Mouse (Mus musculus): ENCODE data around the gene Mllt11. TPM values are rescaled to one million over a fixed set of nuclear protein-coding genes. Genes with fewer than 3 reads are reported as not detected.

The Mllt11 gene
- total RNA-seq (2017): 6.2 to 18.2 TPM (median 9.1 TPM) in 3 replicates

- ATAC-seq (replicated peaks; ENCODE audit: insufficient number of reproducible peaks, low FRiP score, low TSS enrichment, poor library complexity, severe bottlenecking): no peak
These were observed at the start of gene Mllt11 for GRCm38 (mm10) chr3:95231298-95232221. Gene Mllt11 (minus strand): TSS chr3:95232171.

DNA sequence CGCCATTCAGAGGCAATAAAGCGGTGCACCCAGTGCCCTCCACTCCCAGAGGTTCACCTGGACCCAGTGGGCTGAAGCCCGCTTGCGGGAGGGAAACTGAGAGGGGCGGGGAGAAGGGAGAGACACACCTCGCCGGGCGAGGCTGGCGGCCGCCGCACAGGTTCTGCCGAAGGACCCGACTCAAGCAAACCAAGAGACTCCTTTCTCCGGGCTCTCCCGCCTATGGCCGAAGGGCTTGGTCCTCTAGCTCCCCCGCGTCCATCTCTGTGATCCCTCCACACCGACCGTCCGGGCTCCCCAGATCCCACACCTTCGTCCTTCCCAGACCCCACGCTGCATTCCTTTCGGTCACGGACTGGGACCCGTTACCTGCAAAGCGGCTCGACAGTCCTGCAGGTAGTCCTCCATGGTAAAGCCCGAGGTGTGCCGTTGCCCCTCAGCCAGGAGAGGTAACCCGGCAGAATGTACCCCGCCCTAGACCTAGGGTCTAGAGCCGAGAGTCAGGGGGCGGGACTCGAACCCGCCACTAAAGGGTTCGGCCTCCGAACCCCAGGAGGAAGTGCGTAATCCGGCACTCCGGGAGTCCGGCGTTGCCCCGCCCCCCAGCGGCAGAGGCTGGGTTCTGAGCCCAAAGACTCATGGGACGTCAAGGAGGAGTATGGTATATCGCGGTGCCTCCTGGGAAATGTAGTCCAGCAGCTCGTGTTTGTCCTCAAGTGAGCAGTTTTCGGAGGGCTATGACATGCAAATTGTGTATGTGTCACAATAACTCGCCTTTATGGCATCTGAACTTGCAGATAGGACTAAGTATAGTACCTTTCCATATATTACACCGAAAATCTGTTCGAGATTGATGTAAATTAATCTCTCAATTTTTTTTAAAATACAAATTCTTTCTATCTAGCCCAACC, 49.5 kb upstream of the Mllt11 start, which contains the start of the genes Mindy1 and Prune1:
Gene Mindy1, plus strand, starts transcription at position 130 of the 911 bp plus-strand sequence.
Gene Prune1, minus strand, starts transcription at position 861 of the 911 bp plus-strand sequence.
- ATAC-seq (replicated peaks; ENCODE audit: insufficient number of reproducible peaks, low FRiP score, low TSS enrichment, poor library complexity, severe bottlenecking): peak; percentile 89

- no peak for ATAC-seq (replicated peaks; ENCODE audit: insufficient number of reproducible peaks, low FRiP score, low TSS enrichment, poor library complexity, severe bottlenecking)
These were observed 48.8 kb upstream of the Mllt11 start for GRCm38 (mm10) chr3:95280747-95281146.

DNA sequence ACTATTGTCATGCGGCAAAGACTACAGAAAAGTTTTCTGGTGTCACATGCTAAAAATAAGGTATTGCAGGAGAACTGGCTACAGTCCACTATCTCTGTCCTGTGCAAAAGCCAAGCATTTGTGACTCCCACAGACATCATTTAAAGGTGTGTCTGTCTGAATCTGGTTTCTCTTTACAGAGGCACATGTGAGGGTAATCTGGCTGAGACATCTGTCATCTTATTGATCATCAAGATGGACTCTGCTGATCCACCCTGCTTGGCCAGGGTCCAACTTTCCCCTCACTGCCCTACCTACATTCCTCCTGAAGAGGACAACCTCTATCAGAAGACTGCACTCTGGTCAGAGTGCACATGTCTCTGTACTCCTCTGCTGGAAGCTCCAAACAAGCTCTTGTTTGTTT, 45.2 kb upstream of the Mllt11 start:
- ATAC-seq (replicated peaks; ENCODE audit: insufficient number of reproducible peaks, low FRiP score, low TSS enrichment, poor library complexity, severe bottlenecking): no peak

DNA sequence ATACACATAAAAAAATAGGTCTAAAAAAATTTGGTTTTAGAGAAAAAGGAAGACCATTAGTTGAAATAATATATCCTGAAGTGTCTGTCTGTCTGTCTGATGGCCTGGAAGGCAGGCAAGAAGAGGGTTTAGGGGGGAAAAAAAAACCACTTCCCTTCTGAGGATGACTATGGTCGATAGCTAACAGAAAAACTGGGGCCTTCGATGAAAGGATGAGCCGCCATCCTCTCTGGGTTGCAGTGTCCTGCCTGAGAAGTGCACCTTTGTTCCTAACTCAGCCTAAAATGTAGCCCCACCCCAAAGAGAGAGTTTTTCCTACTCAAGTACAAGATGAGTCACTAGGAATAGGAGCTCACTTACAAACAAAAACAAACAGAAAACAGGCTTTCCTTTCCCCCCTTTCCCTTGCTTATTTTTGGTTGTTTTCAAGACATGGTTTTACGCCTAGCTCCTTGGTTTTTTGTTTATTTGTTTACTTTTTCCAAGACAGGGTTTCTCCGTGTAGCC, 44.5 kb upstream of the Mllt11 start:
- ATAC-seq (replicated peaks; ENCODE audit: insufficient number of reproducible peaks, low FRiP score, low TSS enrichment, poor library complexity, severe bottlenecking): no peak

- no peak for ATAC-seq (replicated peaks; ENCODE audit: insufficient number of reproducible peaks, low FRiP score, low TSS enrichment, poor library complexity, severe bottlenecking)
These were observed 43.2 kb upstream of the Mllt11 start for GRCm38 (mm10) chr3:95275161-95275560.

- no peak for ATAC-seq (replicated peaks; ENCODE audit: insufficient number of reproducible peaks, low FRiP score, low TSS enrichment, poor library complexity, severe bottlenecking)
These were observed 42.5 kb upstream of the Mllt11 start for GRCm38 (mm10) chr3:95274453-95274852.

GRCm38 (mm10) chr3:95273471-95273870, 41.5 kb upstream of the Mllt11 start:
- ATAC-seq (replicated peaks; ENCODE audit: insufficient number of reproducible peaks, low FRiP score, low TSS enrichment, poor library complexity, severe bottlenecking): no peak

DNA sequence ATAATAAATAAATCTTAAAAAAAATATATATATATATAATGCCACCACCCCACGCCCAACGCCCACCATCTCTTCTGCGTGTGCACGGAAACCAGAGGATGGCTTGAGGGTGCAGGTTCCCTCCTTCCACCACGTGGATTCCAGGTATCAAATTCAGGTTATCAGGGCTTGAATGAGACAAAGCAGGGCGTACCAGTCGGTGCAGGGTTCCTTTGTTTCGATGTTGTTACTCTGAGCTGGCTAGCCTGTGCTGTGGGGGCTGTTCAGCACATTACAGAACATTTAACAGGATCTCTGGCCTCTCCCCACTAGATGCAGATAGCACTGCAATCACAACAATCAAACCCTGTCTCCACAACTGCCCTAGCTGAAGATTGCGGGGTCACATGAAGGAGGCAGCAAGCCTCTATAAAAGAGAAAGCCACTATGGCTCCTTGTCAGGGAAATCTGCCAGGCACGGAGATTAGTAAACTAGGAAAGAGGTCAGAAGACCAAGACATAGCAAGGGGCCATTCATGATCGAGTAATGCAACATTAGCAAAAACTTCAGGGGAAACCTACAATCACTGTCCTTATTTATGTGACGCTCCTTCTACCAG, 38.9 kb upstream of the Mllt11 start:
- no peak for ATAC-seq (replicated peaks; ENCODE audit: insufficient number of reproducible peaks, low FRiP score, low TSS enrichment, poor library complexity, severe bottlenecking)

DNA sequence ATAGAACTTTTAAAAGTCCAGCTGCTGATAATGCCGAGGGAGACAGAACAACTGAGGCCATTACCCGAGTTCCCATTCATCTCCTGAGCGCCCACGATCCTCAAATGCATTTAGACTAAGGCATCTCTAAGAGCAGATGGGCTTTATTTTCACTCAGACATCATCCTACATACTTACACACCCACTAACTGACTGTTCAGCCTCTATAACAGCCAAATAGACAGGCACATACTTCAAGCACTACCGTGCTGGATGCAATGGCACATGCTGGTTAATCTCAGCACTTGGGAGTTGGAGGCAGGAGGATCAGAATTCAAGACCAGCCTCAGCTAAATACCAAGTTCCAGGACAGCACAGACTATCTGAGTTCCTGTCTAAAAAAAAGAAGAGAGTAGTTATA, 37.8 kb upstream of the Mllt11 start:
- no peak for ATAC-seq (replicated peaks; ENCODE audit: insufficient number of reproducible peaks, low FRiP score, low TSS enrichment, poor library complexity, severe bottlenecking)

- ATAC-seq (replicated peaks; ENCODE audit: insufficient number of reproducible peaks, low FRiP score, low TSS enrichment, poor library complexity, severe bottlenecking): no peak
These were observed 35.9 kb upstream of the Mllt11 start for GRCm38 (mm10) chr3:95267855-95268254.

GRCm38 (mm10) chr3:95266052-95266451, 34.1 kb upstream of the Mllt11 start:
- ATAC-seq (replicated peaks; ENCODE audit: insufficient number of reproducible peaks, low FRiP score, low TSS enrichment, poor library complexity, severe bottlenecking): no peak

DNA sequence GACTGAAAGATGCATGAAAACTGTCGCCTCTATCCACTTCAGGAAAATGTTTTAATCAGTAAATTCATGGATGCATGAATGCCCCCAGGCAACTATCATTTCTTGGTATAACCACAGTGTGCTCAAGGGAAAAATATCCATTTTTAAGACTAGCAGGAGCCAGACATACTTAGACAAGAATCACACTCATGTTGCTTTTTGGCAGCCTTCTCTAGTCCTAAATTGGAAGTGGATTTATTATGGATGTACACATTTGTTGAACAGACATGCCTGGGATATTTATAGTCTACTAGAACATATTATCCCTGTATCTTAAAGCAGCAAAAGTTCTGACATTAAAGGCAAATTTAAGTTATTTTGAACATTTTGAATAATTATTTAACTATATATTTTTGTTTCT, 32.8 kb upstream of the Mllt11 start:
- no peak for ATAC-seq (replicated peaks; ENCODE audit: insufficient number of reproducible peaks, low FRiP score, low TSS enrichment, poor library complexity, severe bottlenecking)

DNA sequence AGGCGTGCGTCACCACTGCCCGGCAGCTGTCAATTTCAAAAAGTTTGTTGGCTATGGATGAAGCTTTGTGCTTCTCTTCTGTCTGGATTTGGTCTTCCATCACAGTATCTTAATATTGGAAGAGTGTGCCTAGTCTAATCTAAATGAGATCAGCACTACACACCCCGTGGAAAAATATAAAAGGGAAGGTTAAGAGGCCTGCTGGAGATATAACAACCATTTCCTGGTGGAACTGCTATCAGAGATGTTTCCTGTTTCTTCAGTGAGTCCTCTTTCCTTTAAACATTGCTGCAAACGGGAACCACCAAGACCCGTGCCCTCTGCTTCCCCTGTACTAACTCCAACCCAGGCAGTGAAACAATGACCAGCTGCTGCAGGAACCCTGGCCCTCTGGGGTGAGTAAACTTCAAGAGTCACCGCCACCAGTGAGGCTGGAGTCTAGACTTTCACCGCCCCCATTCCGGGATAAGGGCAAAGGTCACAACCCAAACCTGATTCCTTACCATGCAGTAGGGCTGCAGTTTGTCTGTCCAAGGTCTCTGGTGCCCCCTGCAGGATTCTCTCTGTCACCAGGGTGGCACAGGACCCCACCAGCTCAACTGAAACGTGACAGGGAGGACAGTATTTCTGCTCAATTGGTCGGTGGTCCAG, 31.2 kb upstream of the Mllt11 start:
- peak; percentile 79; the same call in 1 of the 2 replicates for ATAC-seq (replicated peaks; ENCODE audit: insufficient number of reproducible peaks, low FRiP score, low TSS enrichment, poor library complexity, severe bottlenecking)

- no peak for ATAC-seq (replicated peaks; ENCODE audit: insufficient number of reproducible peaks, low FRiP score, low TSS enrichment, poor library complexity, severe bottlenecking)
These were observed 30.0 kb upstream of the Mllt11 start for GRCm38 (mm10) chr3:95261975-95262374.

DNA sequence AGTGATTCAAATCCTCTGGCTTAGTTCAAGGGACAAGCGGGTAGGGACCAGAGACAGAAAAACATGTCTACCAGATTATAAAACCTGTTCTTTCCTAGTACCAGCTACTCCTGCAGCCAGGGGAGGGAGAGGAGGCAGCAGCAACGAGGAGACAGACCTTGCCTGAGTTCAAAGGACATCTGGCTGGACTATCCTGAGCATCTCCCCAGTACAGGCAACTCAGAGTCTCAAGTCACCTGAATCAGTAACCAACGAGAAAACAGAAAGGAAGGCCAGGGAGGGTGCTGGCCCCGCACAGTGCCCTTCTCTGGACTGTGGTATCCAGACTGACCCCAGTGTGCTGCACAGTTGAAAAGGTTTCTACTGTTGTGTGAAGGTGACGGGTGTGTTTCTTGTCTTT, 25.0 kb upstream of the Mllt11 start:
- no peak for ATAC-seq (replicated peaks; ENCODE audit: insufficient number of reproducible peaks, low FRiP score, low TSS enrichment, poor library complexity, severe bottlenecking)

- ATAC-seq (replicated peaks; ENCODE audit: insufficient number of reproducible peaks, low FRiP score, low TSS enrichment, poor library complexity, severe bottlenecking): no peak
These were observed 18.9 kb upstream of the Mllt11 start, which contains the start of gene Bnipl for GRCm38 (mm10) chr3:95250783-95251424. Gene Bnipl (minus strand): TSS chr3:95251193.

GRCm38 (mm10) chr3:95250361-95250760, 18.4 kb upstream of the Mllt11 start:
- ATAC-seq (replicated peaks; ENCODE audit: insufficient number of reproducible peaks, low FRiP score, low TSS enrichment, poor library complexity, severe bottlenecking): no peak
